Mouse (Mus musculus): Measurements from ENCODE around the gene Vav2.

Vav2 gene

GRCm38 (mm10) chr2:27408194-27408593, 18.6 kb downstream of the Vav2 start:
- no peak for DNase-seq (ENCODE audit: low spot score)

- no peak for DNase-seq (ENCODE audit: low spot score)
Measured at GRCm38 (mm10) chr2:27406928-27407327, 19.9 kb downstream of the Vav2 start.

- DNase-seq (ENCODE audit: low spot score) = no peak
Measured at GRCm38 (mm10) chr2:27405094-27405884, 21.5 kb downstream of the Vav2 start.

- DNase-seq (ENCODE audit: low spot score) = no peak
Measured at GRCm38 (mm10) chr2:27404375-27405093, 22.3 kb downstream of the Vav2 start.

GRCm38 (mm10) chr2:27401544-27401943, 25.3 kb downstream of the Vav2 start:
- no peak for DNase-seq (ENCODE audit: low spot score)

- no peak for DNase-seq (ENCODE audit: low spot score)
Measured at GRCm38 (mm10) chr2:27400083-27400482, 26.8 kb downstream of the Vav2 start.

- no peak for DNase-seq (ENCODE audit: low spot score)
Measured at GRCm38 (mm10) chr2:27396656-27397440, 30.0 kb downstream of the Vav2 start.

- no peak for DNase-seq (ENCODE audit: low spot score)
Measured at GRCm38 (mm10) chr2:27394158-27394832, 32.5 kb downstream of the Vav2 start.

- no peak for DNase-seq (ENCODE audit: low spot score)
Measured at GRCm38 (mm10) chr2:27392278-27392677, 34.6 kb downstream of the Vav2 start.

- DNase-seq (ENCODE audit: low spot score) = no peak
Measured at GRCm38 (mm10) chr2:27390775-27391174, 36.1 kb downstream of the Vav2 start.

GRCm38 (mm10) chr2:27390325-27390724, 36.5 kb downstream of the Vav2 start:
- no peak for DNase-seq (ENCODE audit: low spot score)

GRCm38 (mm10) chr2:27389272-27390162, 37.3 kb downstream of the Vav2 start:
- DNase-seq (ENCODE audit: low spot score) = no peak

- no peak for DNase-seq (ENCODE audit: low spot score)
Measured at GRCm38 (mm10) chr2:27387209-27387608, 39.6 kb downstream of the Vav2 start.

GRCm38 (mm10) chr2:27381698-27382097, 45.1 kb downstream of the Vav2 start:
- no peak for DNase-seq (ENCODE audit: low spot score)

GRCm38 (mm10) chr2:27381254-27381653, 45.6 kb downstream of the Vav2 start:
- no peak for DNase-seq (ENCODE audit: low spot score)

GRCm38 (mm10) chr2:27377876-27378275, 49.0 kb downstream of the Vav2 start:
- no peak for DNase-seq (ENCODE audit: low spot score)

- DNase-seq (ENCODE audit: low spot score) = no peak
Measured at GRCm38 (mm10) chr2:27377164-27377563, 49.7 kb downstream of the Vav2 start.

- no peak for DNase-seq (ENCODE audit: low spot score)
Measured at GRCm38 (mm10) chr2:27375141-27375540, 51.7 kb downstream of the Vav2 start.

- no peak for DNase-seq (ENCODE audit: low spot score)
Measured at GRCm38 (mm10) chr2:27373349-27373748, 53.5 kb downstream of the Vav2 start.

- DNase-seq (ENCODE audit: low spot score) = no peak
Measured at GRCm38 (mm10) chr2:27371450-27371849, 55.4 kb downstream of the Vav2 start.

GRCm38 (mm10) chr2:27368980-27369379, 57.9 kb downstream of the Vav2 start:
- no peak for DNase-seq (ENCODE audit: low spot score)
